Mouse (Mus musculus): ENCODE measurements around the gene Grin2a.

Grin2a gene

DNA sequence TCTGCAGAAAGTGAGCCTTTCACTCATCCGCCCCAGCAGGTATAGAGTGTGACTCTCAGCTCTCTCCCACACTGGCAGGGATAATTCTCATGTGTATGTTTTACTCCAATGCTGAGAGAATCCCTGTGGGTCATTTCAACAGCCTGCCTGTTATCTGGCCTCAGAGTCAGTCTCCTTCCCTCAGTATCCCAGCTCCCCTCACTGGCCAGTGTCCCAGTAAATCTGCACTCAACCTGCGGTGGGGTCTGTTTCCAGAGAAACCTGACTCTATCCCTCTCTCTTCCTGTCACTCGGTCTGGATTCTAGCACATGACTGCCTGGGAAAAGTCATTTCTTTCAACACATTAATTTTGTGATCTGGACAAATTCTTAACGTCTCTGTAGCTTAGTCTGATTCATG is 122.4 kb downstream of the Grin2a start:
- DNase-seq (ENCODE audit: low read depth, low spot score) = no peak

DNA sequence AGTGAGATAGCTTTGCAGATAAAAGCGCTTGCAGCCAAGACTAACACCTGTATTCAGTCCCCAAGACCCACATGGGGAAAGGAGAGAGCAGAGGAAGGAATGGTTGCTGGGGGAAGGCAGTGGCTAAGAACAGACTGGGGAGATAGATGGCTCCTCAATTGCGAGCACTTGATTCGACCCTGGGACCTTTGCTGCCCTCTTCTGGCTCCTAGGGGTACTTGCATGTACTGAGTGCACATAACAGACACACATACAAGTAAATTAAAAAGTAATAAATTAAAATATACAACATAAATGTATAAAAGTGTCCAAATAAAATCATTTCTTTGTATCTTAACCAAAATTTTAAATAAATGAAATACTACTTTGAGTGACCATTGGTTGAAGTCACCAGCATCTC is 129.7 kb downstream of the Grin2a start:
- peak; percentile 20 for DNase-seq (ENCODE audit: low read depth, low spot score)

DNA sequence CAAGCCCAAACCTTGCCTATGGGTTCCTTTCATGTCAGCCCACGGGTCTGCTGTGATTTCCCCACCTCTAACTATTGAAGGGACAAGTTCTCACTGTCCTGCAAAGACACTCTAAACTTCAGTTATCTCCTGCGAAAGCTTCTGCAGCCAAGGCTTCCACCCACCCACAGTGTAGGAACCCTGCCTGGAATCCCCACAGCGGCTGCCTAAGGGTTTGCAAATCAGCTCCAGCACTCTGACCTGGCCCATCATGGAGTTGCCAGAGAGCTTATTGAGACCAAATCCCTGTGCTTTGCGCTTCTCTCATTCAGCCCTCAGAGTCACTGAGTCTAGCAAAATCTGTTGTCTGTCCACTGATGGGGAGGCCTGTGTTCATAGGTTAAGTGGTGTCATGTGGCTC is 130.3 kb downstream of the Grin2a start:
- no peak for DNase-seq (ENCODE audit: low read depth, low spot score)

DNA sequence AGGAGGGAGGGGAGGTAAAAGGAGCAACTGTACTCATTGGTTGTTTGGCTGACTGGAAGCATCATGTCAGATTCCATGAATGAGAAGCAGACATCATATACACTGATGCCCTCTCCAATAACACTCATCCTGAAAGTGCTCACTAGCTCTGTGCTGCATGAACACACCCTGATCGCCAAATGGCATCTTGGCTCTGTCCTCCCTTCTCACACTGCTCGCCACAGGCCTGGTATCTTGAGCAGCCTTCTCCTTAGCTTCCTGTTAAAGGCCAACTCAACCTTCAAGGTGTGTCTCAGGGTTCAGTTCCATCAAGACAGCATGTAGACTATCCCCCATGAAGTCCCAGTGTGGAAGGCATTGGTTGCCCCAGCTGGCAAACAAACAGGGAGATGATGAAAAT is 137.6 kb downstream of the Grin2a start:
- DNase-seq (ENCODE audit: low read depth, low spot score) = no peak

DNA sequence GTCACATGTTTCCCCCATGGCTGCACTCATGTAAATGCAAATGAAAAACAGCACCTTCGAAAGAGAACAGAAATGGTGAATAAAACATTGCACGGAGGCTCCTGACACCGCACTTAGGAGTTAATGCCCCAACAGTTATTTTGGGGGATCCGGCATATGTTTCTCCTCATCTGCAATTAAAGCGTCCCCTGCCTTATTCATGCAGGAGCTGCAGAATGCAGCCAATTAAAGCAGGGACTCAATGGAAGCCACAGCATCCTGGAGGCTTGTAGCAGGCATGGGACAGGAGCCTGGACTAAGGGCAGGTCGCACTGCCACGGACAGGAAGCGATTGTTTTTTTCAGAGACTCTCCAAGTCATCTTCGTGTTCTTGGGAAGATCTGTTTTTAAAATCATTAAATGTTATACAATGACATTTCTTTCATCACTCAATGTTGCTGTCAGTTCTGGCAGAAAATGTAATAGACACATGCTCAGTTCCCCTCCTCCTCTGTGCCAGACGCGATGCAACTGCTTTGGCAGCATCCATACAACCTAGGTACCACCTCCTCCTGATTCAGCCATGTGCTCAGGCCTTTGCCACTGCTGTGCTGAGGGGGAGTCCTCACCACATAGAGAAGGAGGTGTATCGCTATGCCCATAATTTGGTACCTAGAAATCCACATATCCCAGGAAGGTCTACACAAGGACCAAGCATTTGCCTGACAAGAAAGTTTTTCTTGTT is 143.9 kb downstream of the Grin2a start:
- DNase-seq (ENCODE audit: low read depth, low spot score) = no peak

DNA sequence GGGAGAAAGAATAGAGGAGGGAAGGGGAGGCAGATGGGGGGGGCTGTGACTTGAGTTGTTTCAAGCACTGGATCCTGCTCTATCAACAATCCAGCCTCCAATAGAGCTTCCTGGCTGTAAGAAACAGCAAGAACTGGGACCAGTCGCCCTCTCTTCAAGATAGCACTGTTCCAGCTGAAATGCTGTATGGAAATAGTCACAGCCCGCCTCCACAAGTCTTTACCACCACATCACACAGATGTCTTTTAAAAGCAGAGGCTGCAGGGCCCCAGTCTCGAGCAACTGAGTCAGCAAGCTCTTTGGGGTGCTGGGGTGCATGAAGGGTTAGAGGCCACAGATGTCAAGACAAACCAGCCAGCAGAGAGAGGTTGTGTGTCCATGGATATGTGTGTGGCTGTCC is 153.9 kb downstream of the Grin2a start:
- no peak for DNase-seq (ENCODE audit: low read depth, low spot score)

DNA sequence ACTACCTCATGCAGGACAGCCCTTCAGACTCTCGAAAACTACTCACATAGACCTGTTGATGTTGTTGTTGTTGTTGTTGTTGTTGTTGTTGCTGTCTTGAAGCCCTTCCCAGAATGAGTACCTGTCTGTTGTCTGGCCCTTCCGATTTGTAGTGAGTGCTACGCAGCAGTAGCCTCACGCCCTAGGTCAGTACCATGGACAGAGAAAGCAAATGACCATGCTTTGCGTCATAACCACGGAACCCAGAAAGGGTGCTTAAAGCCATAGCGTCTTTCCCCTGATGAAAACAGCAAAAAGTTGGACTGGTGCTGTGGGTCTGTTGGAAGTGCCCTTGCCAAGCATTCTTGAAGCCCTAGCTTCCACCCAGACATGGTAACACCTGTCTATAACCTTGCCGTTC is 158.8 kb downstream of the Grin2a start:
- no peak for DNase-seq (ENCODE audit: low read depth, low spot score)

DNA sequence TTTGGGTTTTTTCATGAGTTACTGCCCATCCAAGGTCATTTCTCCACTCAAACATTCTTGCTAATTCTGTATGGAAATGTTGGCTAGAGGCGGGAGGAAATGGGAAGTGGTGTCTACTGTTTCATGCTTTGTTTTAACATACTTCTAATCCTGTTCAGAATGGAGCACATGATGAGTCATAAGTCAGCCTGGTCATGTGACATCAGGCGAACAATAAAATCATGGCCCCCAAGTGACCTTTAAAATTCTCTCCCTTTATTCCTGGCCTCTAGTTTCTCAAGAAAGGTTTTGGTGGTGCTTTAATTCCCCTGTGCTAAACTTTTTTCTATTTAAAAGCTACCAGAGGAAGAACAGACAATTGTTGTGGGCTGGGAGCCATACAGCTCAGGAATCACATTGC is 161.1 kb downstream of the Grin2a start:
- no peak for DNase-seq (ENCODE audit: low read depth, low spot score)

DNA sequence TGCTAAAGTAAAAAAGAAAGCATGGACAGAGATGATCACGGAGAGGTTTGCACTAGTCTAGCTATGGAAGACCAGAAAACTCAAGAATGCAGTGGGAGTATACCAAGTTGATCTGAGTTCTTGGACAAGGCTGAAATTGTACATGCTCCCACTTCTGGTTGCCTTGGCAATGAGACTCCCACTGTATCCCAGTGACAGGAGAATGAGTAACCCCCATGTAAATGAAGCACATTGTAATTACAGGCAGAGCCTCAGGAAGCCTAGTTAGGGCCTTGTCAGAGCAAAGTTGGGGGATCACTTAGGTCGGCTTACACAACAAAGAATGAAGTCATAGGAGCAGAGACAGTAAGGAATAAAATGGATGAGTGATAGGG is 170.3 kb downstream of the Grin2a start:
- no peak for DNase-seq (ENCODE audit: low read depth, low spot score)

DNA sequence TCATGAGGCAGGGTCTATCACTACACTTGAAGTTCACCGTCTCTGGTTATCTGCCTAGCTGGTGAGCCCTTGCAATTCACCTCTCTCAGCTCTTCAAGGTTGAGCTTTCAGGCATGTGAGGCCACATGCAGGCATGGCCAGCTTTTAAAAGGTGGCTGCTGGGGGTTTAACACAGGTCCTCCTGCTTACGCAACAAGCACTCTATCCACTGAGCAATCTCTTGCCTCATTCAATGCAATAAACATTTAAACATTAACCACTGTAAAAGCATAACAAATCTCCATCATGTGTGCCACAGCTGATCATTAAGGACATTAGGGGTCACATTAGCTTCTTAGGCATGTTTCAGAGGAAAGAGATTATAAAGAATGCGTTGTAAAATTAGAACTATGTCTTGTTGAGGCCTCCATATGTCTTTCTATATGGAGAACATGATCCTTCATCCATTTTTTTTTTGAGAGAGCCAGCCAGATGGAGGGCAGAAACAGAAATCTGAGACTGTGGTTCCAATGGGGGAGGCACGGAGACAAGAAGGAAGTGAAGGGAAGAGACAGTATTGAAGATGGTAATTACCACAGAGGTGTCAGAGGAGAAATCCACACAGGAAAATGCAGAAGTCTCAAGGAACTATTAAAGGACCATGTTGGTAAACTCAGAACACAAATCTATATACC is 170.8 kb downstream of the Grin2a start:
- no peak for DNase-seq (ENCODE audit: low read depth, low spot score)

DNA sequence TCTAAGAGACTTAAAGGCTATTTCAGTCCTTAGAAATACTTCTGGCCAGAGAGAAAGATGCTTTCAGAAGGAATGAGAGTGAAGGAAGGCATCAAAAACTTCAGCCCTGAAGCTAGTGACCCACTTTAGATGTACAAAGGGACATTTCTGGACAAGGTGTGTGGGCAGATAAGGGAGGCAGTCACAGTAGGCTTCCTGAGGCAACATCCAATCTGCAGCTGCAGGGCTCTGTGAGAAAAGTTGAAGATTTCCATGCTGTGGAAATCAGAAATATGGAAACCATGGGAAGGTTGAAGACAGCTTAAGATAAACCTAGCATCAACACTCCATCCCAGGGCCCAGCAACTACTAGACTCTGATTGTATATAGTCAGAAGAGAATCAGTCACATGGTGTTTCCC is 171.7 kb downstream of the Grin2a start:
- DNase-seq (ENCODE audit: low read depth, low spot score) = no peak

DNA sequence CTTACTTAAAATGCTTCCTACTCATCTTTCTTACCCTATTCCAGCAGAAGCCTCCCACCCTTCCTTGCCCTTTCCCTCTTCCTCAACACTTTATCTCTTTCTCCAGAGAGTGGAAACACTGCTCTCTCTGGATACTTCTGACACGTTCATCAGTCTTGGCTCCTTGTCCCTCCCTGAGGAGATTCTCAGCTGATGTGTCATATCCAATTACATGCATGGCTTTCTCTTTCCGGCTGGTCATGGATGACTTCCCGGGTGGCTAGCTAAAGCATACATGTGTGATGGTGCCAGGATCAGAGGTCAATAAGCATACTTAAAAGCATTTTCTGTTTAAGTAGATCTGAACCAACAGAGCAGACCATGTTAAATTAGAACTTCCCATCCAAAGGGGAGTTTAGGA is 175.9 kb downstream of the Grin2a start:
- DNase-seq (ENCODE audit: low read depth, low spot score) = no peak

DNA sequence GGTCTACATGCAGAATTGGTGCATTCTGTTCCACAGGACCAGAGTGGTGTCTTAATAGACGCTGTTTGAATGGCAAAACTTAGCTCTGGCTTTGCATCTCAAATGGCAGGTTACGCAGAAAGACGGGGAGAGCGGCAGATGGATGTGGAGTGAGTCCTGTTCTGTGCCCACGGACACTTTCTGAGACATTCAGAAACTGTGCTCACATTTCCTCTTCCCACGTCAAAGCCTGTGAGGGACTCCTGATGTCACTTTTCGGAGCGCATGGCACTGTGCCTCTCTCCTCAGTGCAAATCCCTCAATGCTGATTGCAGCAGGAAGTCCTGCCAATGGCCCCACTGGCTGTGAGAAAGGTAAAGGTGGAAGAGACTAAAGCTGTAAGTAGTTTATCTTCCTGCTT is 194.0 kb downstream of the Grin2a start:
- DNase-seq (ENCODE audit: low read depth, low spot score) = no peak

DNA sequence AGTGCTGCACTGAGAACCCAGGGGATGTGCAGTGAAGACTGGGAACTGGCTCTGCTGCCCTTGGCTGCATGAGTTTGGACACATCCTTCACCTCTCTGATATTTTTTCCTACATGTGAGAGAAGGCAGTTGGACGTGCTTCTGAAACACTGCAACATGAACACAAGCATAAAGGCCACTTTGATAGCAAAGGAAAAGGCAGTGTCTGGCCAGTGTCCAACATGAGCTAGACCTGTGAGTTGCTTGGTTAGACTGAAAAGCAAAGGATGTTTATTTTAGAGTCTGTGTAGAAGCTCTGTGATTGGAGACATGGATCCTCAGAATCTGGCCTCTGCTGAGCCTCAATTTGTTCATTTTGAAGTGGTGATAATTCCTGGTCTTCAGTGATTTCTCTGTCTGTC is 195.1 kb downstream of the Grin2a start:
- DNase-seq (ENCODE audit: low read depth, low spot score) = no peak

DNA sequence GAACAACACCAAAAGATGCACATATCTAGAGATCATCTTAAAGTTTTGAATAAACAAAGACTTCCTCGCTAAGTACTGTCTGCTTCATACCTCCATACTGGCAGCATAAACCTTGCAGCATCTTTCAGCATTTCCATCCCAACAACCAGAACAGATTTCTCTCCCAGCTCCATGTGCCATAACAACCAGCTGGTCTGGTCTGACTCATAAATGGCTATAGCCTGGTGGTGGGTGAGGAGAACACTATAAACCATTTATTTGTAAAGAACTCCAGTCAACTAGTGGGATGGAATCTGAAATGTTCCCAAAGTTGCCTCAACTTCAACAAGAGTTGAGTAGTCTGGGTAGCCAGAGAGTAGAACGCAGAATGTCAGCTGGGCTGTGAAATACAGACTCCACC is 202.4 kb downstream of the Grin2a start:
- no peak for DNase-seq (ENCODE audit: low read depth, low spot score)

DNA sequence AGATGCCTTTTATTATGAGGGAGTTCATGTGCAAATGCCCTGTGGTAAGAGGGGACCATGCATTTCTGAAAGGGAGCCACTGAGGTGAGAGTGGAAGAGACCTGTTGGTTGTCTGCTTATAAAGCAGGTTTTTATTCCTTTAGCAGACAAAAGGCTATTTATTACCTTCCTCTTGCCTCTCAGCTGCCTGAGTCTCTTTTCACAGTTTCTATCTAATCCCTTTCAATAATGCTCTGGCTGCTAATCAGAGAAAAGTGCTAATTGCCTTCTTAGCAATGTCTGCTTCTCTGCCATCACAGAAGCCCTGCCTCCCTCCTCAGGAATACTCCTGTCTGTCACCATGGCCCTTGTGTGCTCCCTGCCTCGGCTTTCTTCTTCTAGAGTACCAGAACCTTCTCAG is 209.1 kb downstream of the Grin2a start:
- no peak for DNase-seq (ENCODE audit: low read depth, low spot score)

DNA sequence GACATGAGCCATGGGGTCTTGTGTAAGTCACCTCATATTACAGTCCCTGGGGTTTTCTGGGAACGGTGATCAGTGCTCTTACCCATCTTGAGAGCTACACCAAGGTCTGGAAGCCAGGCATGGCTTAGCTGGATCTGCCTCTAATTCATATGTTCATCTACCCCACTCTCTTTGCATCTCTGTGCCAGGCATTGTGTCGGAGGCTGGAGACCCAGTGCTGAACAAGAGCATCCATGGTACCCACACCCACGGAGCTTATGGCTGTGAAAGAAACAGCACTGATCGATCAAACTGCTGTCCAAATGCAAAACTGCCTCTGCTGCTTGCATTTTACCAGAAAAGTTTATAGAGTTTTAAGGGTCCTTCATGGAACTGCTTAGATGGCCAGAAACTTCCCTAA is 209.5 kb downstream of the Grin2a start:
- DNase-seq (ENCODE audit: low read depth, low spot score) = no peak

DNA sequence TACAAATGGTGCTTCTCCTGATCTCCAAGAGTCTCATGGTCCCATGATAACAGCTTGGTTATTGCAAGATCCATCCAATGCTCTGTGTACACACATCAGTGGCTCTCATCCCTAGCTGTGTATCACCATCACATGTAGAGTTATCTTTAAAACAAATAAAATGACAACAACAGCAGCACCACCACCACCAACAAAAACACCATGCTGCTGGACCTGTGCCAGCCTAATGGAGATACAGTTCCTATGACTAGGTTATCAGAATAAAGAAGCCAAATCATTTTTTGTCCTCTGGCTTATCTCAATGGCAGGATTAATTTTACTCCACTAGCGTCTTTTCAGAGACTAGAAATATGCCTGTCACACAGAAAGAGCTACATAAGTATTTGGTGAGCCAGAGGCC is 226.4 kb downstream of the Grin2a start:
- DNase-seq (ENCODE audit: low read depth, low spot score) = no peak

DNA sequence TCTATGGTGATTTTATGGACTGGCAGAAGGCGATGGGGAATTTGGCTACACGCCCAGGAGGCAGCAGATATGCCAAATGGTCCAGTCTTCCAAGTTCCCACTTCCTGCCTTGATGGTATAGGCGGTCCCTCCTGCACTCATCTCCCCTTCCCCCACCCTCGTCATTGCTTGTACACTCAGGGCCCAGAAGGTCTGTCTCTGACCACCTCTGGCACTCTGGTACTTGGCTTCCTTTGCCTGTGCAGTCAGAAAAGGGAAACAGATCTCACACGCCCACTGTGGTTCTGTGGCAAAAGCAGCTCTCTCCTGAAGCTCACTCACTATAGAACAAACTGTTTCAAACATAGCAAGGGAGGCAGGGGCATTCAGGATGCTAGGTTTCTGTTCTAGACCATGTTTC is 227.0 kb downstream of the Grin2a start:
- no peak for DNase-seq (ENCODE audit: low read depth, low spot score)

DNA sequence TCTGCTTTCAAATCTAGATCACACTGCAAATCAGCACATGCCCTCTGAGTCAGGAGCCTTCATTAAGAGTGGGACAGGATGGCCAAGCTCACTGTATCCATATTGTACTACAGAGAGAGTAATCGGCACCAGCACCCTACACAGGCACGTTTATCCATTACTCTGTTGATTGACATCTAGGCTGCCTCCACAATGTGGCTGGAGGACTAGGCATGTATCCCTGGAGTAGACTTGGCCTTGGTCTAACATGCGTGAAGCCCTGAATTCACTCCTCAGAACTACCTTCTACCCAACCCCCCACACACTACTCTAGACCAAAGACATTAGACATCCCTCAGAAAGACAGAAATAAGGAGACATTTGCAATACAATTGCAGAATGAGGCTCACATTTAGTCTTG is 227.4 kb downstream of the Grin2a start:
- DNase-seq (ENCODE audit: low read depth, low spot score) = no peak

DNA sequence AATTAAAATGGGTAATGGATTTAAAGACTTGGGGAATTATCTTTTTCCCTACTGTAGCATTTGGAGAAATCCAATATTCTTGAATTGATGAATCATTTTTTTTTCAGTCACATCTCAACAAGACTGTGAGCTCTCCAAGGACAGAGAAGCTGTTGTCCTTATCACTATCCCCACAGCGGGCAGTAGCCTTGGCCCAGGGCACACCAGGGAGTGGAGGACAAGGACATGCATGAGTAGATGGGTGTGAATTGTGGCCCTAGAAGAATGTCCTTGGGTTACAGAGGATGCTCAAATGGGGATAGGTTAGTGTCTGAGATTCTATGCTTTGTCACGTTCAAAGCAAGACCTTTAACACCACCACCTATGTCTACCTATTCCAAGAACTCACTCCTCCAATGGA is 231.3 kb downstream of the Grin2a start:
- no peak for DNase-seq (ENCODE audit: low read depth, low spot score)

DNA sequence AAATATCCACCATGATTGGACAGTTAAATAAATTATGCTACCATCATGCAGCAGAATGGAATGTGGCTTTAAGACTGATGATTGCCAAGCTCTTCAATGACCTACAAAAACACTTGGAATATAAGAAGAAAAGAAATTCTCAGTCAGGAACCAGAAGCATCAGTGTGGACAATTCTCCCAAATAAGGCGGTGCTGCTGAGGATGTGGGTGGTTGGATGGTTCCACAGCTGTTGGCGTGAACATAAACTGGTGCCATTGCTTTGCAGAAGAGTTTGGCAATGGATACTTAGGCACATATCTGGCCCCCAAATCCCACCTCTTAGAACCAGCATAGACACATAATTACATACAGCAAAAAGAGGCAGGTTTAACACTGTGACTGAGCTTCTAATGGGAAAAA is 235.0 kb downstream of the Grin2a start:
- DNase-seq (ENCODE audit: low read depth, low spot score) = no peak

DNA sequence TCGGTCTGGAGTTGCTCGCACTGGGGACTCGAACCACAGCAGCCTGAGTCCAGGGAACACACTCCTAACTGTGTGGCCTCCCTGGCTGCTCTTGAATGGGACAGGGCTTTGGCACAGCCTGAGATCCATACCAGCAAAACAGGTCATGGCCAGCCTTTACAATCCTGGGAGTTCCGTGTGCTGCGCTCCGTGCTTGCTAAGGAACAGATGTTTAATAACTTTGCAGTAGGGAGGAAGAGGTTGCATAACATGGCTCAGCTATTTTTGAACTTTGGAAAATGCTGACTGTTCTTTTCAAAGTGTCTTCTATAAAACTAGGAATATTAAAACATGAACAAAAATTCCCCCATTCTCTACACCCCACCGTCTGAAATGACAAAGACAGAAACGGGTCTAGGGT is 238.5 kb downstream of the Grin2a start:
- DNase-seq (ENCODE audit: low read depth, low spot score) = no peak

DNA sequence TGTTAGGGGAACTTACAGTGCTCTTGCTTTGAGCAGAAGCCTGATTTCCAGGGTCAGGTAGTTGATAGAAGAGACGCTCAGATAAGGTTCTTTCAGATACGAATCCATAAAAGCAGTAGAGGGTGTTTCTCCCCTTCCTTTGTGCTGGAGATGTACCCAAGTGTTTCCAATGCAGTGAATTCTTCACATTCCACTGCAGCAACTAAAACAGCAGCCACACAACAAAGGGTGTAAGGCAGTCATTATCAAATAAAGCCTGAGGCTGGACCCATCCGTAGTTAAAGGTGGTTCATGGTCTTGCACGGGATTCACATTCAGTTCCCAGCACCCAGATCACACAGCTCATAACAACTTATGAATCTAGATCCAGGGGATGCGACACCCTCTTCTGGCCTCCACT is 241.3 kb downstream of the Grin2a start:
- DNase-seq (ENCODE audit: low read depth, low spot score) = no peak
